Mouse (Mus musculus) left cerebral cortex, adult 11 months (tissue): Measurements from ENCODE around the gene Dlgap1.

Experiments used
- DNase-seq: peaks from one replicate; pipeline ENCODE4 v3.0.0; 2022; ENCODE audit warnings: low spot score

The Dlgap1 gene

DNA sequence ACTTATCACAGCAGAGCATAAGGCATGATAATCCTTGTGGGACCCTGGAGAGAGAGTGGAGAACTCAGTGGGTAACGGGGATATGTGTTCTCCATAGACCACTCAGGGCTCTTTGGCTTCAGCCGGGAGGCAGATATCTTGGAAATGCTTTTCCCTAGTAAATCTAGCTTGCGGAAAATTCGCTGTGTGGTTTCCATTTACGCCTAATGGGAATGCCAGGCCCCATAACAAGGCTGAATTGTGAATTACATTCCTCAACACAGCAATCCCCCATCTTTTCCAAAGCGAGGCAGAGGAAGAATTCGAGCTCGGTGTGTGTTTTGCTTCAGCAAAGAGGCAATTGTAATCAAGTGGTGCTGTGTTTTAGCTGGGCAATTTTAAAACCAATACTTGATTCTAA, 372.4 kb downstream of the Dlgap1 start:
- no peak for DNase-seq

DNA sequence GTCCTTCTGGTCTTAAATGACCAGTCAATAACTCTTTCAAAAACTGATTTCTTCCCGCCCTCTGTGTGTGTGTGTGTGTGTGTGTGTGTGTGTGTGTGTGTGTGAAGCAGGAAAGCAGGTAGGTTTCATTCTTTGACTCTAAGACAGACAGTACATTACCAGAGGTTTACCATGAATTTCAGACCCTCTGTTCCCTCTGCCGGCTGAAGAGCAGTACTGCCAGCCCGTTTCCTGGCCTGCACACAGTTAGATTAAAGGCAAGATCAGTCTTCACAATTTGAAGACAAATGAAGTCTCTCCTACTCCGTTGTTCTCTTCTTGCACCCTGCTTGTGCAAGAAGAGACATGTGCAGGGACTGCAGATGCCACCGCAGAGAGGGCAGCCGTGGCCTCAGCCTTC, 373.0 kb downstream of the Dlgap1 start:
- DNase-seq = peak; percentile 14

DNA sequence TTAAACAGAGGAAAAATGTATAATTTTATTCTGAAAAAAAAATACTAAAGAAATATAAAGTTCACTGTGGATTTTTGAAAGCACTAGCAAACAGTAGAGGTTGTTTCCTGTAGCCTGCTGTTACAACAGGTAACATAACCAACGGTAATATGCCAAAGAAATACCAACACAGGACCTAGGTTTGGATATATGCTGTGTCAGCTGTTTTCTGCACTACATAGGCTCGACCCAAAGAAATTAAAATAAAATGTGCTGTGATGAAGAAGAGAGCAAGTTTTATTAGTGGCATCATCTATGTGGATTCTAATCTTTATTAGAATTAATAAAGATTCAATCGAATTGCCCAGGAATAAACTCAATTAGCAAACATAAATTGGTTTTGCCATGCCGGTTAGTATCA, 378.5 kb downstream of the Dlgap1 start:
- DNase-seq = no peak

DNA sequence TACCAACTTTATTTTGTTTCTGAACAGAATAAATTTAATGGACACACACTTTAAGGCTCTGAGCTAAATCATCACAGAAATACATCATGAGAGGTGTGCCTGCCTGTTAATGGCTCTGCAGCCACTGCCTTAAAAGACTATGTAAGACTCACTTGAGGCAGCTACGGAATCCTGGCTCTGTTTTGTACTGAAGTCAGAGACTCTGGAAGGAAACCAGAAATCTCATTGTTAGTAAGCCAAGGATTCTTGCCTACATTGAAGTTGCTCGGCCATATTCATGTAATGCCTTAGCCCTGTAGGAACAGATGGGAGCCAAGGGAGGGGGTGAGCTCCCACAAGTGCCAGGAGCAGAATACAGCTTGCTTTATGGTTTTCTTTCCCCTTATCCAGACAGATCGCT, 394.7 kb downstream of the Dlgap1 start:
- peak; percentile 66 for DNase-seq

DNA sequence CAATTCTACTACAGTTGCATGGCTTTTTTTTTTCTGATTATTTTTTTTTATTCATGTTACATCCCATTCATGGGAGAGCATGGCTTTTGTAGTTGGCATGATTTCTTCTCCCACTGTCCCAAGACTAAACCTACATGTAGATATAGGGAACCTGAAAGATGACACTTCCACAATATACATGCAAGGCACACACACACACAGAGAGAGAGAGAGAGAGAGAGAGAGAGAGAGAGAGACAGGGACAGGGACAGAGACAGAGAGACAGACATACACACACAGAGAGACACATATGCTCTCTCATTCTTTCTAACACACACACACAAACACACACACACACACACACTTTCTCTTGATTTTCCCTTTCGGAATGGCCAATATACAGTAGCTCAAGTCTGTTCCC, 395.1 kb downstream of the Dlgap1 start:
- no peak for DNase-seq

DNA sequence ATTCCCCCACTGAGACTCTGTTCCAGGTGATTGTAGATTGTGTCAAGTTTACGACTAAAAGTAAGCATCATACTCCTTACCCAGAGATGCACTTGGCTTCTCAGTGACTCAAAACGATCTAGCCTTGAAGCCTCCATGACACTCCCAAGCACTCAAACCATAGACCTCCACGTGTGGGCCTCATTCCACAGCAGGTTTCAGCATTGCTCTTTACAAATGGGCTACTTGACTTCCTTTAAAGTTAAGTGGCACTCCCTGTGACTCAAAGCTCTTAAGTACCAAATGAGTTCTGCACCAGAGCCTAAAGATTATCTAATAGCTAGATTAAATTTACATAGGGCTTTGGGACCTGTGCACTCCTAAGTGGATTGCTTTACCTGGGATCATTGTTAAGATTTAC, 400.3 kb downstream of the Dlgap1 start:
- no peak for DNase-seq

DNA sequence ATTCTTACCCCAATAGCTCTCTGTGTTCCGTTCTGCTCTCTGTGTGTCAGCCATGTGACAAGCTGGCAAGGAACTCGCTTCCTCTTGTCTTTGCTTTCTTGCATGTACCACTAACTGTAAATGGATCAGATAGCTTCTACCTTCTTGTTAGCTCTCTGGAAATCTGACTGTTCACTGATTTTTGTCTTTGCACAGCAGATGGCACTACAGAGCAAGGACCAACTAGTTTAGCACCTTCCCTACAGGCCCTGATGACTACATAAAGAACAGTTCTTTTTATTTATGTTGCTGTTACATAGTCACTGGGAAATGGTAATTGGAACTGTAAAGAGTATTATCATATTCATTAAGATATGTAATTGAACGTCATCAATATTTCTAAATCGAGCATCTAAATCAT, 408.1 kb downstream of the Dlgap1 start:
- DNase-seq = no peak

DNA sequence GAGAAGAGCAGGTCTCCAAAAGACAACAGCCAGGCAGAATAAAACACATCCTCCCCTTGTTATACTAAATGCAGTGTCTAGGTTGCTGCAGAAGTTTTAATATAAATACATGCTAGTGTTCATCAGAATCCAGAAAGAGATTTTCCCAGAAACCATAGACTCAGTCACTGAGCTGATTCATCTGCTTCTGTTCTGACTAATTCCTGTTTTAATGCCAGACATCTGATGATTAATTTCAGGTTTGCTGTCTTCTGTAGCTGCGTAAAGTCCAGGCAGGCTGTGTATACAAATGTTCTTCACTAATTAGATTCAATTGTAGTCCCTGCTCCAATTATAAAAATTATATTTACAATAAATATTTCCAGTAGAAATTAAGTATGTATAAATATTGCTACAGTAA, 419.6 kb downstream of the Dlgap1 start:
- no peak for DNase-seq

DNA sequence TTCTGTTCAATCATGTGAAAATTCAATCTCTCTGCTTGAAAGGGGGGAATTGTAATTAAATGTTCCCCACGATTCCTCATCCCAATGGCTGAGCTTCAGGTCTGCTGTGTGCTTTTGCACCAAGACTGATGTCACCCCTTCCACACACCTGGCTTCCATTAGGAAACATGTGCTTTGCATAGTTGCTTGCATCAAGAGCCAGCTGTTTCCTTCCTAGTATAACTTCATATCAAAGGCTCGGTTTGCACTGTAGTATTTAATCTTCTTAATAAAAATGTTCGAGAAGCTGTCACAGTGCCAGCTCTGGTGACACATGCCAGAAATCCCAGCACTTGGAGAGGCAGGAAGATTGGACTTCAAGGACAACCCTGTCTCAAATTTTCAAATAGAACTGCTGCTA, 428.3 kb downstream of the Dlgap1 start:
- no peak for DNase-seq

DNA sequence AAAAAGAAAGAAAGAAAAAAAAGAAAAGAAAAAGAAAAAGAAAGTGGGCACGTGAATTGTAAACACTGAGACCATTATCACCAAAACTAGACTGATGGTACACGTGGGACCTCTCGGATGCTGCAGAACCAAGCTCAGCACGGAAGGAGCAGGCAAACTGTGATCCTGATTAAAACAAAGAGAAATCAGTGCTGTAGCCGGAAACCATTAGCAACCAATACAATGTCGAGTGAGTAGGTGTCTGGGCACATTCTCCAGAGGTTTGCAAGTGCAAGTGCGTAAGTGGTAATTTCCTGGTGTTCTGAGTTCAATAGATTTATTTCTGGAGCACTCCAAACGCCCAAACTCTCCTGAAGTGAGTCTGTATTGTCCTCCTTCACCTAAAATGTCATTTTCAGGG, 428.8 kb downstream of the Dlgap1 start:
- DNase-seq = no peak

DNA sequence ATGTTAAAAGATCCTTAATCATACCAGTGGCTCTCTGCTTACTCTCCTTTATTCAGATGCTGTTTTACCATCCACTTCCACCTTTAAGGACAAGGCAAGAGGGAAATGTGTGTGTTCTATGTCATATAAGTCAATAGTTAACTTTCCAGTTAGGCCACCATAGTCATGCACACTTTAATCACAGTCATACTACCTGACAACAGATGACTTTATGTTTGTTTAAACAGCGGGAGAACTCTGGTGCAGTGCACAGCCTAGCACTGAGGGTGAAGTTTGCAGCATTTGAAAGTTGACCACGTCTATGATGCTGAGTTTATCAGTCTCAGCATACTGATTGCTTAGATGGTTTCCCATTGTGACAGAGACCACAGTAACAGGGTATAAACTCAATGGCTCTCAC, 433.0 kb downstream of the Dlgap1 start:
- DNase-seq = no peak

DNA sequence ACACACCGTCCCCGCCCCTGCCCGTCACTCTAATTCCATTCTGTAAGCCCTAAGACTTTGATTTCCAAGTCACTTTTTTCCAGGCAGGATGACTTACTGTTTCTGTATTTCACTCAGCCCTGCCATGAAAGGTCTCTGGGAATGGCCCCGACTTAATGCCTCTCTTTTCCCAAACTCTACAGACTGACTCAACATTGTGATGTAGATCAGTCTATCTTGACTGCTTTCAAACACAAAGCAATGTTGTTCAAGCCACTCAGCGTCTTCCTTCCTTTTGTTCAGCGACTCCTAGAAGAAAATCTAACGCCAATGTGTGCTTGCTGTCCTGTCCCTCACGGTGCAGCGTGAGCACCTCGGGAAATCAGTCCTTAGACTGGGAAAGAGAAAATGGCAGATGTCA, 434.9 kb downstream of the Dlgap1 start:
- DNase-seq = no peak

DNA sequence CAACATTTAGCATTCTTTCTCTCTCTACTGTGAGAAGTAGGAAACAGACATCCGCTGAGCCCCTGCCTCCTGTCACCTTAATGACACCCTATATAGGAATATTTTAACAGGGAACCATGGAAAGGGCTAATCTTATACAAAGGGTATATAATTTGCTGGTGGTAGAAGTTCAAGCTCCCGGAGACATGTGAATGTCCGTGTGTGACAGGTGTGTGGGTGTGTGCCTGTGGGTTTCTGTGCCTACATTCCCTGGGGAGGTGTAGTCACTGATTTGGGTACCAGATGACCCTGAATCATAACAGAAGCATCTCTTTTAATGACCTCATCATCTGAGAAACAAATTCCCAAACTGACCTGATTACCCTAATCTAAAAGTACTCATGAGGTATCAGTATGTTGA, 445.3 kb downstream of the Dlgap1 start:
- DNase-seq = no peak

DNA sequence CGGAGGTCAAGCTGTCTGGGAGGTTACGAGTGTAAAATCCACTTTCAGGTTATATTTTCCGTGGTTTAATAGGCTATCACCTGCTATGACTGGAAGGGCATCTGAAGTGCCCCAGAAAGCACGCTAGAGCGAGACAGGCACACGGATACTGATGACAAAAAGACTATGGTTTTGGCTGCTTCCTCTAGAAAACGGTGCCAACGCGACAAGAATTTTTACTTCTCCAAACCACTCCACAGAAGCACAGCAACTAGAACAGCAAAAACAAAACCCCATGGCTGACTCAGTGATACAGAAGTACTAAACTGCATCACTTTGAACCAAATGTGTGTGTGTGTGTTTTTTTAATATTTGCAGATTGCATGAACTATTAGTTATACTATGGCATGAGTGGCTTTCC, 459.0 kb downstream of the Dlgap1 start:
- DNase-seq = no peak

DNA sequence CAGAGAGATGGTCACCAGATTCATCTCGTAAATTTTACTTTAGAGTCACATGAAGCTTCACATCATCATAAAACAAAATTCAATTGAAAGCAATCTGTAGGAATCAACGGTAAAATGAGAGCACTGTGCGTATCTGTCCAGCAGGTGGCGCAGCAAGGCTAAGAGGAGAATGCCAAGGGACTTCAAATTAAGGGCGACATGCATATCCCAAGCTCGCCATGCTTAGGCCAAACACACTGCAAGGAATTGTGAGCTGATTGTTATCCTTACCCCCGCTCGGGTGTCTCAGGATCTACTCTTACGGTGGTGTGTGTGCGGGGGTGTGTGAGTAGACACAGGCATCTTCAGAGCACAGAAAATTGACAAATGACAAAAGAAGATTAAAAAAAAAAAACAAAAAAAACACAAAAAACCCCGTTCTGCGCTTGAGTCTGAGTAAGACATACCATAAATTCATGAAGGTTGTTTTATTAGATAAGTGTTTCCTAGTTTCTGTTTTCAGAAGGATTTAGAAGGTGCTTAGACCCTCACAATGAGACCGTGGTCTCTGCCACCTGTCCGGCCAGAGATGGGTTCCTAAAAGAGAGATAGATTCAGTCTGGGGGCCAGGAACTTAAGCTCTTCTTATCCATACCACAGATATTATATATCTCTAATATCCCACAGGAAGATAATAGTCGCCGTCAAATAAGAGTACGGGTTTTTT, 461.0 kb downstream of the Dlgap1 start:
- DNase-seq = peak; percentile 63

DNA sequence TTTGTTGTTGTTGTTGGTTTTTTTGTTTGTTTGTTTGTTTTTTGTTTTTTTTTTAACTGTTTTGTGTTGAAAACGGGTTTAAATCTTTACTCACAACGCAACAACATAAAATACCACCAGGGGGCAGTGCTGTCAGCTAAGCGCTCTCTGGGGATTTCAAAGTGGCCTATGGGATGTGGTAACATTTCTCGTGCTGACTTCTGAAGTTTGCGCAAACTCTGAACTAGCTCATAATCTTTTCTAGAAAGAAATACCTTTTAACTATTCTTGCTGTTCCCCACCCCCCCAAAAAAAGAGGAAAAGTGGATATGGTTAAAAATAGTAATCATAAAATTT, 461.5 kb downstream of the Dlgap1 start:
- DNase-seq = peak; percentile 50

DNA sequence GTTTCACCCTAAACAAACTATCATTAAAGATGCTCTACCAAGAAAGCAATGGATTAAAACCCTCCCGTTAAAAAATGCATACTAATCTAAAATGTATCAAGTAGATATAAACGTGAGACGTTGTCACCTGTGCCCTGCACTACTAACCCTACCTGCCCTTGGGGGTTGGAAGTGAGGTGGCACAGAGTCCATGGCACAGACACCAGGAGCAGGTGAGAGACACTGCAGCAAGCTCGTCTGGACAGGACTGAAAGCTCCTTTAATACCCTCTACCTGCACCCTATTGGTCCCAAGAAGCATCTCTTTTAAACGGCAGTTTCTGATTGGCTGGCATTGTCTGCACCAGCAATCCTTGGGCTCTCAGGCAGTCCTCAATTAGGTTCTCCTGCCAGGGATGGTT, 464.0 kb downstream of the Dlgap1 start:
- DNase-seq = no peak

DNA sequence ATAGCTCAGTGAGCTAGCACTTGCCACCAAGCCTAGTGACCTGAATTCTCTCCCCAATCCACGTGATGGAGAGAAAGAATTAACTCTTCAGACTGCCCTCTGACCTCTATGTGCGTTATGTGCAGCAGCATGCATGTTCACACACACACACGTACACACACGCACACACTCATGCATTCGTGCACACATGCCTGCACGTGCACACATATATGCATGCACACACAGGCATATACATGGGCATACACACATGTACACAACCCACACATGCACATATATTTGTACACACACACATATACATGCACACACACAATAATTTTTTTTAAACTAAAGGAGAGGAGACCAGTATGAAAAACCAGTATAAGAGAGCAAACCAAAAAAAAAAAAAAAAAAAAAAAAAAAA, 465.7 kb downstream of the Dlgap1 start:
- DNase-seq = no peak

DNA sequence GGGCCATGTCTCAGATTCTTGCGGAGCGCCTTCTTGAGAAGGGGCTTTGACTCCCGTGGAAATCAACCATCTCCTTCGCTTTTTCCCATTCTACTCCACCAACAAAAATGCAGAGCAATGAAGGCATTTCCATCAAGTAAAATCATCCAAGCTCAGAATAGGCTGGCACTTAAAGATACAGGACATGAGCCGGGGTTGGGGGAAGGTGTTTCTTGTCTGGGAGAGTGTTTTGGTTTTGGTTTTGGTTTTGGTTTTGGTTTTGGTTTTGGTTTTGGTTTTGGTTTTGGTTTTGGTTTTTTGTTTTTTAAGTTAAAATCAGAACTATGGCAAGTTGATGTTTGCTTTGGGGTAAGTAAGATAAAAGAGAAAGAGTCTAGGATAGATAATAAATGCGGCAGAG, 466.7 kb downstream of the Dlgap1 start:
- no peak for DNase-seq

DNA sequence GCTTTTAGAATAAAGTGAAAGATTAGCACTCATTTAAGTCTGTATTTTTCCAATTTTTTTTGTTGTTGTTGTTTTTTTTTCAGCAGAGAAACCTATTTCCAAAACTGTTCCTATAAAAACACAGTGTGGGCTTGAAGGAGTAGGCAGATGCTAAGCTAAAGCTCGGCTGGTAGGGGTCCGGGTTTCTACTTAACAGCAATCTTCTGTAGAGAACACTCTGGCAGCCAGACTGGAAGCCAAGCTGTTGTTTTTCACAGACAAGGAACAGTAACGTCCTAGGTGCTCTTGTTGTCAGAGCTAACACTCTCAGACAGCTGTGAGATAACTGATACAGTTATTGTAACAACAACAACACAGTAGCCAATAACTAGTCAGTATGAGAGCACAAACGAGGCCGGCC, 468.4 kb downstream of the Dlgap1 start:
- DNase-seq = no peak

DNA sequence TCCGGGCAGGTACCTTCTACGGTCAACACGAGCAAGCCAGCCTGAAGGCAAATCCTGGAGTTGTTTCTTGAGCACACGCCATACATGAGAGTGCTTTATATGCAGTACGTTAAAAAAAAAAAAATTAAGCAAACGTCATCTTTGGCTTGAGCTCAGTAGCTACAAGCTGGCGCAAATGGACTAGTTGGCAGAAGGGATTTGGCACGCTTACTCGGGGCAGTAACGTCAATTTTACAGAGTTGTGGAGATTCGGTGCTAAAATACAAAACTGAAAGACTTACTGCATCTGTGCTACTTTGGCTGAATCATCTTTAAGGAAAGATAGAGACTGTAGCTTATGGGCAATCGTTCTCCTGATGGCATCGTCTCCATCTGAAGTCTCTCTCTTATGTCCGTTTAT, 474.1 kb downstream of the Dlgap1 start:
- peak; percentile 28 for DNase-seq

DNA sequence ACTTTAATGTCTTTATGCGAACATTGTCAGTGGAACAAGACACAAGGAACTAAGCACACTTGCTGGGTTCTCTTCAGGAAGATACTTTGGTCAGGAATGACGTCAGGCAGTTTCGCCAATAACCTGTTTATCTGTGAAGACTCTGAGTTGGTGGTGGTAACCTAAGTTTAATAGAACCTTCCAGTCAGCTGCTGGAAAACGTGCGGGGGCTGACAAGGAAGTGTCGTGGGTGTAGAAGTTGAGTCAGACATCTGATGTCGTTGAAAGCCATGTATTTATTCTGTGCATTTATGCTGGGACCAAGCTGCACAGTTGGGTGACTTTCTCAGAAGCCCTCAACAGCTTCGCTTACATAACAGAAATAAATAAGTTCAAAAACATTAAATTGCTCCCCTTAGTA, 477.6 kb downstream of the Dlgap1 start:
- peak; percentile 69 for DNase-seq

DNA sequence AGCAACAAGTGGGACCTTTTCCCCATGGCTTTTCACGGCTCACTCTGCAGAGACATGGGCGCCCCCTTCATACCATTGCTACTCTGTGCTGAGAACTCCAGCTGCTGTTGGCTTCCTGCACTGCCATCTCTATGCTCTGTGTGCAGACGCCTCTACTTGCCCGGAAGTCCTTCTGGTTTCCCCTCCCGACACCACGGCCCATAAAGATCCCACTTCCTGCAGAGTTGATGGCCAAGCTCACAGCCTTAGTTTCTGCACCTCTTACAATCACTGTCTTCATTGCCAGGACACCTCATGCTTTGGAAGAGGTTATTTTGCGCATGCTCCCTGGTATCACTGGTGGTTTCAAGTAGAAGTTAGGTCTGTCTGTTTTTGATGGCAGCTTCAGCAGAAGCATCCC, 486.2 kb downstream of the Dlgap1 start:
- DNase-seq = no peak

DNA sequence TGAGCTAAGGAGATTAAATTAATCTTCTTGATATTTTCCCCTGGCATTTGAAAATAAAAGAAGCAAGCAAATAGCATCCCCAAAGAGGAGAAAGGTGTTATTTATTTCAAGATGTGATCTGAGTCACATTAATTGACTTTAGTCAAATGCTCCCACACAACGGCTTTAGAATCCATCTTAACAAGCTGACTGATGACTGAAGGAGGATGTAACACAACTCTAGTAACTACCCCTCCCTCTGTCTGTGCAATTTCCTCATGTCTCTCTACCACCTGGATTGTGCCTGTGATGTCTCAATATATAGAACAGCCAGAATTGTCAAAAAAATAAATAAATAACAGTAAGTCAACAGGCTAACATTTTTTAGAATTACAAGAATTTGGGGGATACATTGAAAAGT, 488.2 kb downstream of the Dlgap1 start:
- DNase-seq = no peak

DNA sequence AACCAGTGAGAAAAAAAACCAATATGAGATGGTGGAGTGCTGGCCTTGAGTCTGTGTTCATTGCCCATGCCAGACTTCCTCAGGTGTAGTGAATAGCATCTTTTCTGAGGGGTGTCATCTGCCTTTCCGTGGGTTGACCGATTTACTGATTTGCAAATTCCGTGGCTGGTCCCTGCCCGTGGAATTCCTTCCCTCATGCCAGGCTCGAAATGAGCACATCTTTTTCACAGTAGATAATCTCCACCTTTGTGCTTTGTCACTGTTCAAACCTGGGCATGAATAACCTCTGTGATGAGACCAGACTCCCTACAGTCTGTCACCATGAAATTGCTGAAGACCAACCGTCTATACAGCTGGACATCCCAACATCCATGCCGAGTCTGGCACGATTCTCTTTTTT, 493.4 kb downstream of the Dlgap1 start:
- DNase-seq = no peak
